Mouse (Mus musculus) left cerebral cortex, postnatal 25 days (tissue): Measurements from ENCODE around the gene Ttpal. TPM values are rescaled to one million over a fixed set of nuclear protein-coding genes. Genes with fewer than 3 reads are reported as not detected.

ENCODE experiments used
- DNase-seq, 2 experiments: peaks; one replicate each; pipeline ENCODE4 v3.0.0; 2022; ENCODE audit warnings: low spot score in 2 of 2, mixed read lengths in 1 of 2
- intact Hi-C: fragments of 180-260 bp; cut with DNase I; formaldehyde crosslinking; loops from one replicate; pipeline ENCODE4 v1.15.1; 2025
- total RNA-seq, 2 experiments: library from RNA; stranded (reverse); gene quantifications; 2 replicates each; pipeline ENCODE4 v1.2.3; 2021

The Ttpal gene
- total RNA-seq = 10 to 100 TPM; 69.4 to 71.3 TPM

GRCm38 (mm10) chr2:163602101-163602971 is at the start of gene Ttpal:
Gene Ttpal, plus strand, starts transcription at chr2:163602314.
- DNase-seq = peak; percentile 90 to 91
- intact Hi-C loops = loop anchor here (2.0 kb wide), 1 partner anchor 42 kb away; the partner anchor contains the start of gene Serinc3

- intact Hi-C loops = no loop called here
- no peak for DNase-seq
Observed at GRCm38 (mm10) chr2:163552518-163552929, 49.6 kb upstream of the Ttpal start.

- intact Hi-C loops = no loop called here
- no peak for DNase-seq
Observed at GRCm38 (mm10) chr2:163554425-163554982, 47.6 kb upstream of the Ttpal start.

- intact Hi-C loops = no loop called here
- no peak for DNase-seq
Observed at GRCm38 (mm10) chr2:163554996-163555395, 47.1 kb upstream of the Ttpal start.

GRCm38 (mm10) chr2:163555417-163555816 is 46.7 kb upstream of the Ttpal start:
- intact Hi-C loops = no loop called here
- DNase-seq = no peak

- no peak for DNase-seq
- intact Hi-C loops = no loop called here
Observed at GRCm38 (mm10) chr2:163558548-163558947, 43.6 kb upstream of the Ttpal start.

GRCm38 (mm10) chr2:163559236-163559635 is 42.9 kb upstream of the Ttpal start:
- intact Hi-C loops = no loop called here
- no peak for DNase-seq

- no peak for DNase-seq
- intact Hi-C loops = no loop called here
Observed at GRCm38 (mm10) chr2:163560247-163560646, 41.9 kb upstream of the Ttpal start.

- intact Hi-C loops = no loop called here
- no peak for DNase-seq
Observed at GRCm38 (mm10) chr2:163561258-163561948, 40.7 kb upstream of the Ttpal start.

GRCm38 (mm10) chr2:163564646-163565045 is 37.5 kb upstream of the Ttpal start:
- DNase-seq = no peak
- intact Hi-C loops = no loop called here

GRCm38 (mm10) chr2:163574321-163574720 is 27.8 kb upstream of the Ttpal start:
- DNase-seq = no peak
- intact Hi-C loops = no loop called here

- DNase-seq = no peak
- intact Hi-C loops = no loop called here
Observed at GRCm38 (mm10) chr2:163575248-163575647, 26.9 kb upstream of the Ttpal start.

- intact Hi-C loops = no loop called here
- peak in 1 of 2 experiments; percentile 63 for DNase-seq
Observed at GRCm38 (mm10) chr2:163577986-163578385, 24.1 kb upstream of the Ttpal start.

- DNase-seq = no peak
Observed at GRCm38 (mm10) chr2:163580069-163580945, 21.8 kb upstream of the Ttpal start.

GRCm38 (mm10) chr2:163583226-163584087 is 18.7 kb upstream of the Ttpal start:
- intact Hi-C loops = no loop called here
- no peak for DNase-seq

More at GRCm38 (mm10) chr2:163580069-163580945, 21.8 kb upstream of the Ttpal start:
- intact Hi-C loops = no loop called here

GRCm38 (mm10) chr2:163584088-163584426 is 18.1 kb upstream of the Ttpal start:
- intact Hi-C loops = no loop called here

GRCm38 (mm10) chr2:163586384-163587261 is 15.5 kb upstream of the Ttpal start:
- DNase-seq = no peak
- intact Hi-C loops = no loop called here

More at GRCm38 (mm10) chr2:163584088-163584426, 18.1 kb upstream of the Ttpal start:
- no peak for DNase-seq

GRCm38 (mm10) chr2:163587506-163587905 is 14.6 kb upstream of the Ttpal start:
- intact Hi-C loops = no loop called here
- no peak for DNase-seq
